Mouse (Mus musculus) frontal cortex, postnatal 36 days (tissue): ENCODE results near the gene Adgrg1.

Experiments used
- DNase-seq, 2 experiments: peaks; one replicate each; pipeline ENCODE4 v3.0.0; 2022; ENCODE audit warnings: low spot score in 2 of 2

Adgrg1 gene

DNA sequence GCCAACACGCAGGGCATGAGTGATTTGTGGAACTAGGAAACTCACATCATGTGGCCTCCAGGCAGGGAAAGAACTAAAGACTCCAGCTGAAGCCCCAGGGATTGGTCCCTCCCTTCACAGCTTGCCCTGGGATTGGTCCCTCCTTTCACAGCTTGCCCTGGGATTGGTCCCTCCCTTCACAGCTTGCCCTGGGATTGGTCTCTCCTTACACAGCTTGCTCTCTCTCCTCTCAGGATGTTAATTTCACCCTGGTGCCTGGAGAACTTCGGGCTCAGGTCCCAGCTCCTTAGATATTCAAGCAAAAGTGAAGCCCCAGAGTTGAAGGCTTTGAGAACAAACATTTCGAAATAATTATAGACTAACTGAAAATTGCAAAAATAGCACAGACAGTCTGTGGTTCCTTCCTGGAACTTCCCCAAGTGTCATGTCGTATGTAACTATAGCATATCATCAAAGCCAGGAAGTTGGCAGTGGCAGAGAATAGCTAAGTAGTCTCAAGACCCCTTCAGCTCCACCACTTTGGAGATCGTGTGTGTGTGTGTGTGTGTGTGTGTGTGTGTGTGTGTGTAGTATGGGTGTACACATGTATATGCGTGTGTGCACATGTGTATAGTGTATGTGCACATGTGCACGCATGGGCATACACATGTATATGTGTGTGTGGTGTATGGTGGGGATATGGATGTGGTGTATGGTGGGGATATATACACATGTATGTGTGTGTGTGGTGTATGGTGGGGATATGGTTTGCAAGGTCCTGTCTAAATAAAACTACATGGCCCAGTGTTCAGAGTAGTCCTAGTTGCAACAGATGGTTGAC is 62.8 kb downstream of the Adgrg1 start:
- DNase-seq: peak; percentile 42 to 61

GRCm38 (mm10) chr8:95041883-95042784 is 67.6 kb downstream of the Adgrg1 start:
- no peak for DNase-seq

- DNase-seq: no peak
Observed at GRCm38 (mm10) chr8:95044811-95045210, 70.3 kb downstream of the Adgrg1 start.

GRCm38 (mm10) chr8:95046982-95047381 is 72.4 kb downstream of the Adgrg1 start:
- no peak for DNase-seq

GRCm38 (mm10) chr8:95047884-95048680 is 73.5 kb downstream of the Adgrg1 start:
- DNase-seq: no peak

- no peak for DNase-seq
Observed at GRCm38 (mm10) chr8:95049636-95050035, 75.1 kb downstream of the Adgrg1 start.

GRCm38 (mm10) chr8:95054438-95054837 is 79.9 kb downstream of the Adgrg1 start:
- no peak for DNase-seq

DNA sequence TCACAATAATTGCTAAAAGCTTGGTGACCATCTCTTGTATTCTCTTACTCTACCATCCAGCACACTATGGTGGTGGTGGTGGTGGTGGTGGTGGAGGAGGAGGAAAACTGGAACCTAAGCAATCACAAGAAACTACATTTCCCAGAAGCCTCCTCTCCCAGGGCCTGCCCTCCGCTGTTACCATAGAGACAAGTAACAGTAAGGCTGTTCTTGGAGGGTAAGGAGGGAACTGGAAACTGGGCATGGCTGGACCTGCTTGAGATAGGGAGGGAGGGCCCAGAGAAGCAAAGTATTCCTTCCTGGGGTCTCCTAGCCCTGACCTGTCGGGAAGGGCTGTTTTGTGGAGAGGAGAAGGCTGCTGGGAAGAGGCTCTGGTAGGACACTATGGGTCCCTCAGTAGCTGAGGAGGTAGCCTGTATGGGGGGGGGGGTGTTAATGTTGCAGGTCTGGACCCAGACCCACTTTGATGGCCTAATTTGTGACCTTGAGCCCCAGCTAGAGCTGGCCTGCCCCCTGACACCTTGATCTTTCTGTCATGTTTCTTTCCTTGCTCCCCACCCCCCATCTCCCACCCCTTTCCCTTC is 80.5 kb downstream of the Adgrg1 start, which contains the start of gene Drc7:
TSS of gene Drc7 (plus strand) at position 177 of the 584 bp plus-strand sequence.
- DNase-seq: peak; percentile 13 to 16

GRCm38 (mm10) chr8:95056414-95056813 is 81.9 kb downstream of the Adgrg1 start:
- DNase-seq: no peak

DNA sequence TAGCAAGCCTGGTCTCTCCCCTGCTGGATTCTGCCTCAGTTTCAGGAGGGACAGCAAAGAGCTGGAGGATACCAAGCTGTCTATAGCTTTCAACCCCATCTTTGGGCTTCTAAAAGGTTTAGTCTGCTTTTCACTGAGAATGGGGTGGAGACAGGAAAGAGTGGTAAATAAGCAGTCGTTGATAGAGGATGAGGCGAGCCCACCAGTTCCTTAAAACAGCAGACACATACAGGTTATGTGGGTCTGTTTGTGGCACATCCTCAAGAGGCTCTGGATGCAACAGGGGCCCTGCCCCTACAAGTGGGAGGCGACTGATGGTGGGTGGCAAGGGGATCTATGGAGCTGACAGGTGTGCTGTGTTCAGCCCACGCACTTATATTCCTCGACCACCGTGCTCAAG is 84.1 kb downstream of the Adgrg1 start:
- DNase-seq: no peak

DNA sequence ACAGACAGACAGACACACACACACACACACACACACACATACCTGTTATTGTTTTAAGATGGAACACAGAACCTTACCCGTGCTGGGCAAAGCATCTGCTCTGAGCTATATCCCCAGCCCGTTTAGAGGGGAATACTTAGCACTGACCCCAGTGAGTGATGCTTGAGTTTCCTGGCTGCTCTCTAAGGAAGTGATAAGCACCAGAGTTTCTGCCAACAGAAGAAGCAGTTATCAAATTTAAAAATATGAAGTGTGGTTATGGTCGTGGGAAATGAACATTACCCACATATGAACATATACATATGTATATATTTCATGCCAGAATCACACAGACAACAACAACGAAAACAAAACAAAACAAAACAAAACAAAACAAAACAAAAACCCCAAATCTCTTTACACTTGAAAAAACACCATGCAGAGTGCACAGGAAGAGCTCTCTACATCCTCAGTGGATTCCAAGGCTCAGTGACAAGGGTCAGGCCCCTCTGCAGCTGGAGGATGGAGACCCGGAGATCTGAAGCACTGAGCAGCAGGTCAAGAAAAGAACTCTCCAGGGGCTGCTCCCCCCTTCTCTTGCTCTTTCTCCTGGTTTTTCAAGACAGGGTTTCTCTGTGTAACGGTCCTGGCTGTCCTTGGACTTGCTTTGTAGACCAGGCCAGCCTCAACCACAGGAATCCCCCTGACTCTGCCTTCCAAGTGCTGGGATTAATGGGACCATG is 85.4 kb downstream of the Adgrg1 start:
- no peak for DNase-seq
